Comparison of ENCODE assay signal across 25 mouse cellular contexts in genomic region chr8:61645642-61646041, GRCm38 (mm10).
DNase-seq lines count a peak whose midpoint lies in the region; ATAC-seq and TF ChIP-seq lines count a peak whose summit lies in the region.
"Had no signal": no experiment of that assay in that cellular context is flagged by ENCODE, and none has a peak within 500 bp of the region (broad histone marks: within the 10 kb centered on the region; RNA-seq: fewer than 3 reads in every experiment).

No protein-coding gene starts in this region.

- H3K4me2 ChIP-seq in intestine, embryonic 16.5 days (ENCODE audit: low read depth, low read length), result no peak overlapping the region
- H3K4me2 ChIP-seq: heart, embryonic 13.5 days; hindbrain, embryonic 14.5 days; liver, embryonic 11.5 days; midbrain, embryonic 12.5 days; neural tube, embryonic 15.5 days; stomach, embryonic 15.5 days had no signal

- ATAC-seq in intestine, embryonic 16.5 days, result peak; percentile 50
- ATAC-seq: forebrain, postnatal 0 days had no signal

- in situ Hi-C loops in ES-E14 (cut with MboI; ENCODE audit: low sequenced_read_pairs in 2 of 2, unreplicated experiment in 2 of 2), result no loop called here

- no peak overlapping the region for H3K9ac ChIP-seq in ES-E14 (ENCODE audit: insufficient read depth, low read depth, low read length, poor library complexity, severe bottlenecking)
- no peak overlapping the region for H3K9ac ChIP-seq in intestine, embryonic 16.5 days (ENCODE audit: low read depth, low read length)
- H3K9ac ChIP-seq: forebrain, postnatal 0 days; heart, embryonic 13.5 days; hindbrain, embryonic 14.5 days; midbrain, embryonic 12.5 days; neural tube, embryonic 15.5 days; stomach, embryonic 15.5 days had no signal

- WGBS in intestine, embryonic 16.5 days, result 63% methylated on average over 6 of the region's 6 CpGs

- H3K36me3 ChIP-seq in ES-E14 (ENCODE audit: control insufficient read depth, insufficient read depth, low read length, poor library complexity, severe bottlenecking), result no peaks in the 10 kb centered on the region
- H3K36me3 ChIP-seq in intestine, embryonic 16.5 days (ENCODE audit: control insufficient read depth, insufficient read depth, low read length), result no peaks in the 10 kb centered on the region
- H3K36me3 ChIP-seq: midbrain, embryonic 12.5 days; neural tube, embryonic 15.5 days; stomach, embryonic 15.5 days had no signal

- H3K27ac ChIP-seq in ES-E14 (ENCODE audit: insufficient read depth, low read depth, low read length, poor library complexity, severe bottlenecking), result no peak overlapping the region
- H3K27ac ChIP-seq in intestine, embryonic 16.5 days (ENCODE audit: low read length), result no peak overlapping the region
- H3K27ac ChIP-seq: heart, embryonic 13.5 days; hindbrain, embryonic 14.5 days; kidney, postnatal 0 days; left cerebral cortex, adult 2 months; midbrain, embryonic 12.5 days; neural tube, embryonic 15.5 days; stomach, embryonic 15.5 days had no signal

- no peaks in the 10 kb centered on the region for H3K27me3 ChIP-seq in intestine, embryonic 16.5 days (replicated peaks; ENCODE audit: control insufficient read depth, insufficient read depth, low read length)
- H3K27me3 ChIP-seq: CH12.LX; heart, embryonic 13.5 days; midbrain, embryonic 12.5 days; neural tube, embryonic 15.5 days; stomach, embryonic 15.5 days had no signal

- H3K4me1 ChIP-seq in ES-E14 (ENCODE audit: control insufficient read depth in 2 of 2, insufficient read depth in 2 of 2, low read length in 2 of 2, poor library complexity in 1 of 2), result peaks cover 0 to 3% of the 10 kb centered on the region in 2 experiments; a peak in 2 of 4 replicates
- H3K4me1 ChIP-seq in intestine, embryonic 16.5 days (ENCODE audit: control insufficient read depth, insufficient read depth, low read length), result peaks cover 9% of the 10 kb centered on the region
- H3K4me1 ChIP-seq: midbrain, embryonic 12.5 days; neural tube, embryonic 15.5 days; stomach, embryonic 15.5 days had no signal

- peak; percentile 4 for DNase-seq in heart, postnatal 4 days
- DNase-seq in heart, adult 9 months (ENCODE audit: low spot score in 2 of 2), result no peak
- DNase-seq in ES-E14 (ENCODE audit: low read depth, low spot score), result peak; percentile 26
- peak; percentile 32 for DNase-seq in ZHBTc4 (ENCODE audit: low read depth, low spot score)
- no peak for DNase-seq in adrenal gland, postnatal 4 days (ENCODE audit: low spot score in 2 of 2)
- no peak for DNase-seq in frontal cortex, adult 2 months (ENCODE audit: extremely low spot score in 1 of 2, low spot score in 1 of 2)
- DNase-seq: B cell, adult 2 months; cerebellum, adult 18-20 months; cerebellum, postnatal 14 days; forebrain, postnatal 0 days; heart, postnatal 36 days; kidney, adult 11 months; lung, adult 18-20 months; thymus, adult 18-20 months; thymus, postnatal 4 days had no signal

- no peaks in the 10 kb centered on the region for H3K9me3 ChIP-seq in ES-E14 (ENCODE audit: control insufficient read depth, insufficient read depth, low read depth, low read length)
- no peaks in the 10 kb centered on the region for H3K9me3 ChIP-seq in intestine, embryonic 16.5 days (ENCODE audit: control insufficient read depth, low read length)
- H3K9me3 ChIP-seq: heart, embryonic 13.5 days; midbrain, embryonic 12.5 days; neural tube, embryonic 15.5 days; stomach, embryonic 15.5 days had no signal

- H3K4me3 ChIP-seq in ES-E14 (ENCODE audit: insufficient read depth in 1 of 2, low read depth in 1 of 2, low read length in 2 of 2, poor library complexity in 1 of 2, severe bottlenecking in 1 of 2), result no peak overlapping the region
- no peak overlapping the region for H3K4me3 ChIP-seq in intestine, embryonic 16.5 days (ENCODE audit: low read length)
- H3K4me3 ChIP-seq: heart, embryonic 13.5 days; left cerebral cortex, adult 2 months; midbrain, embryonic 12.5 days; neural tube, embryonic 15.5 days; stomach, embryonic 15.5 days had no signal

TF ChIP-seq in ES-E14, 5 proteins besides CTCF, POLR2A, EP300 and RAD21:
- TF ChIP-seq ZC3H11A (IDR thresholded peaks at IDR 0.05; ENCODE audit: borderline replicate concordance, low read depth, low read length) (no peak), ZNF384 (IDR thresholded peaks at IDR 0.05; ENCODE audit: low read depth, low read length) (no peak), CHD2 (IDR thresholded peaks at IDR 0.05; ENCODE audit: low read depth, low read length) (no peak), HCFC1 (IDR thresholded peaks at IDR 0.05; ENCODE audit: borderline replicate concordance, insufficient read depth, low read length) (no peak), MAFK (IDR thresholded peaks at IDR 0.05; ENCODE audit: insufficient read depth, low read depth, low read length) (no peak)

Comparison
In these comparisons a context has a peak if more than half of its experiments do, and no peak if none do; other contexts are left out.
1. DNase-seq: peak in heart, postnatal 4 days (single experiment), ES-E14 (single experiment) and ZHBTc4 (single experiment); none in heart, adult 9 months (0 of 2), adrenal gland, postnatal 4 days (0 of 2) and frontal cortex, adult 2 months (0 of 2).